Mouse (Mus musculus) adrenal gland, adult 2 months (tissue): Measurements from ENCODE around the gene Vmn2r88. TPM values are rescaled to one million over a fixed set of nuclear protein-coding genes. Genes with fewer than 3 reads are reported as not detected.
"Not testable (repeated sequence)": the region's sequence is repeated elsewhere in the genome, so short reads cannot be mapped to it uniquely, and the experiment has no call there.

Experiments used
- DNase-seq: peaks from one replicate; pipeline ENCODE4 v3.0.0; 2021
- long read RNA-seq: library from polyadenylated mRNA; stranded (forward); transcript quantifications from one replicate; pipeline ENCODE4 v2.0.0, GENCODE M21; 2021
- polyA plus RNA-seq: library from polyadenylated mRNA; depleted of rRNA; stranded (reverse); fragments of >200 nt; gene quantifications from 2 replicates; pipeline ENCODE4 v1.2.3, GENCODE M21; 2012; rRNA removed
- total RNA-seq, 2 experiments: library from RNA; stranded (reverse); gene quantifications; 2 replicates each; pipeline ENCODE4 v1.2.3; 2021

Vmn2r88 gene
- not detected for total RNA-seq
- not detected in 2 replicates for polyA plus RNA-seq
- long read RNA-seq: 0 reads

DNA sequence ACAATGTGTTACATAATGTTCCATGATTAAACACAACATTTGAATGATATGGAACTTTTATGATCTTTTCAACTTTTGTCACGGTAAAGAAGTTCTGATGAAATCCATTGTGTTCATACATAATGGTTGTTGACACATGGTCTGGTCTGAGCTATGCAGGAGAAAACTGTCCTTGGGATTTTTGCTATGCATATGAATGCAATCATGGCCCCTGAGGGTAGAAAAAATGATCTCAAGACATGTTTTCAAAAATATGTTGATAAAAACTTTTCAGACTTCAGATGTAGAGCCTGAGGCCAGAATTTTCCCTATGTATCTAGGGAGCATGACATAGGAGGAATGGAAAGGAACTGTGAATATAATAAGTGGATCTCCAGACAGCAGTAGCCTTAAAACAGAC is at the start of gene Vmn2r88:
Gene Vmn2r88 (plus strand): TSS at position 301 of the 400 bp plus-strand sequence.
- DNase-seq: no peak

DNA sequence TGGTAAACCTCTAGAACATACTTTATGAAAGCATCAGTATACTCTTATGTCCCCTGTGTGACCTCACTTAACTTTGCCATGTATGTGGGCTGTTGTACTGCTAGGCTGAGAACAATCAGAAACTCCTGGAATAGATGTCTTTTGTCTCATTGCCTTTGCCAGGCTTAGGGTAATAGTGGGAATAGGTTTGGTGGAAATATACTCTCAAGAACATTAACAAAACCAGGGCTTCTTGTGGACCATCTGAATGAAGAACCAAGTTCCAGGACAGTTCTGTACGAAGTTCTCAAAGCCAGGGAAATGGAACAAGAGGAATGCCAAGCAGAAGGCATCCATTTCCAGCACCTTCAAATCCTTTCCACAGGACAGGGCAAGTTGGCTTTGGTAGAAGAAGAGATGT is 49.2 kb upstream of the Vmn2r88 start, which contains the start of gene Gm7247:
Gene Gm7247 (plus strand): TSS at position 301 of the 400 bp plus-strand sequence.
- DNase-seq: no peak

DNA sequence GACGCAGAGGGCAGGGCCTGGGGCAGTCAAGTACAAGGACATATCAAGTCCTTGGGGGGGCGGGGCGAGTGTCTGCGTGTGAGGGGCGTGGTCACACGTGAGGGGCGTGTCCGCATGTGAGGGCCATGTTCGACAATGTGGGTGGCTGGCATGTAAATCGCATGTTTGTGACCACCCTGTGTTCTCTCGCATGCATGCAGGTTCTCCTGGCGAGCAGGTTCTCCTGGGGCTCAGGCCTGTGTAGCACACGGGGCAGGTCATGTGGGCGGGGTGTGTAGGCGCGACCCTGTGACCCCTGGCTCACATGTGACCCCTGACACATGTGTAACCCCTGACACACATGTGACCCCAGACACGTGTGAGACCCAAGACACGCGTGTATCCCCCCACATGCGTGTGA is 27.8 kb upstream of the Vmn2r88 start:
- DNase-seq: no peak

DNA sequence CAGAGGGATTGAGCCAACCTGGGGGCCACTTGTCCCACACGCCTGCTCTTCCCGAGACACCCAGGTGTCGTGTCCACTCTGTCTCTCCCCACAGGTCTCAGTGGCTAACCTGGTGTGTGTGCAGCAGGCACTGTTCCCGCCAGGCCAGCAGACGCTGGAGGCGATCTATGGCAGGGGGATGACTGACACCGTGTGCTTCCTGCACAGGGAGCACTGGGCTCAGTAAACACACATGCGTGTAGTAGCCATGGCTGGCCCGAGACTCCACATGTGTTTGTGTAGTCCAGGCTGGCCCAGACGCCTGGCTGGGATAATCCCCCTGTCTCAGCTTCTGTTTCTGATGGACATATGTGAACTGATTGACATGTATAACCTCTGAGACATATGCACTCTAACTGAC is 26.3 kb upstream of the Vmn2r88 start:
- no peak for DNase-seq

DNA sequence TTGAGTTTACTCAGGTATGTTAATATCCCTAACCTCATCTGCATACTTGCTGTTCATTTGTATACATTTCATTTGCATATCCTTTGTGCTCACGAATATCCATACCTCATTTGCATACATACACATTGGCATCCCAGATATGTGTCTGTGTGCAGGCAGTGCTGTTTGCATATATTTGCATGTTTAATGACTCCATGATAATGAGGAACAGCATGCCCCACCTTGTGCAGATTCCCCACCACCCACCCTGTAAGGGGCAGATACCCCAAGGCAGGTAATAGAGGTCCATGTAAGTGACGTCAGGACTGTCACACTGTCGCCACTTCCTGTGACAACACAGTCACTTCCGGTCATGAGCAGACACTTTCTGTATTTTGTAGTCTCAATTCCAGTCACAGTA is 24.9 kb upstream of the Vmn2r88 start:
- no peak for DNase-seq

DNA sequence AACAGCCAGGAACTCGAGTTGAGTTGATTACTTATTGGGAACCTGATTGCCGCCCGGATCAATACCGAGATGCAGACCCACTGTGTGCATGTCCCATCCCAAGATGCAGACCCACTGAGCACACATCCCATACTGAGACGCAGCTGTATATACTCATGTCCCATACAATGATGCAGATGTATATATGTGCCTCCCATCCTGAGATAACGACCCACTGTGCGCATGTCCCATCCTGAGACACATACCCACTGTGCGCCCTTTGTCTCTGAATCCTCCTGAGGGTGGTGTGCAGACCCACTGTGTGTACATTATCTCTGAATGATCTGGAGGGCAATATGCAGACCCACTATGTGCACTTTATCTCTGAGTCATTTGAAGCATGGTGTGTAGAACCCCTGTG is 22.9 kb upstream of the Vmn2r88 start:
- no peak for DNase-seq

DNA sequence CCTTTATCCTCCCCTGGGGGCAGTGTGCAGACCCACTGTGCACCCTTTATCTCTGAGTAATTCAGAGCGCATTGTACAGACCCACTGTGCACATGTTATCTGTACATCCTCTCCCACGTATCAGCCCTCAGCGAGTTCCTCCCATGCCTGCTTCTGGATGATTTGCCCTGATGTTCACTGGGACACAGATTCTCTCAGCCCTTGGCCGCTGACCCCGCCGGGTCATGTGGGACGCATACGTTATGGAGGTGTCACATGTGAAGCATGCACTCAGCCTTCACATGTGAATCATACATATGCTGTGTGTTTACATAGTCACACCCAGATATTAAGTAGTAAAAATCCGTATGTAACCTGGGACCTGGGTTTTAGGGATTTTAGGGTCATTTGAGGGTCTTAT is 22.4 kb upstream of the Vmn2r88 start:
- no peak for DNase-seq

DNA sequence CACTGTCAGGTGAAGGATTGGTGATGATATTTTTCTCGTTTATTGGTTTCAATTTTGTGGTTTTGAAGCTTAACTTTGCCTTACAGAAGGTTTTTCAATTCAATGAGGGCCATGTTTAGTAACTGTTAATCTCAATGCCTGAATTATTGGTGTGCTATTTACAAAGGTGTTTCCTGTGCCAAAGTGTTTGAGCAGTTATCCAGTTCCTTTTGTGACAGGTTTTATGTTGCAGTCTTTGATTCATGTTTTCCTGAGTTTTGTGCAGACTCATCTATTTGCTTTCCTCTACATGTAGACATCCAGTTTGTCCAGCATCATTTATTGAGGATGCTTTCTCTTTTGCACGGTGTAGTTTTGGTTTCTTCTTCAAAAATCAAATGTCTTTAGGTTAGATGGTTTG is 13.3 kb downstream of the Vmn2r88 start:
- no peak for DNase-seq

DNA sequence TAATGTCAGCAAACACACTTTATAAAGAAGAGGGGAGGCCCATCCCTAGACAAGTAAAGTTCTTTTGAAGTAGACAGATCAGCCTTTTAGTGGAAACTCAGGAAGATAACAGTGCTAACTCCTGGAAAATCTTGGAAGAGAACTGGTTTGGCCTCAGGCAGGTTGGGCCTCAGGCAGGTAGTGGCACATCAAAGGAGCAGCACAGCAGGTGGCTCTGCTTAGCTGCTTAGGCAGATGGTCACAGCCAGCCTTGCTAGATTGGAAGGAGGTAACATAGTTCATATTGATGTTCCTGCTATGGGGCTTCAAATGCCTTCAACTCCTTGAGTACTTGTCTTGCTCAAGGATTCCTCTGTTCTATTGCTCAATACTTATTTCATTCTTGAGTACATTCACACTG is 19.5 kb downstream of the Vmn2r88 start:
- DNase-seq: not testable (repeated sequence)

DNA sequence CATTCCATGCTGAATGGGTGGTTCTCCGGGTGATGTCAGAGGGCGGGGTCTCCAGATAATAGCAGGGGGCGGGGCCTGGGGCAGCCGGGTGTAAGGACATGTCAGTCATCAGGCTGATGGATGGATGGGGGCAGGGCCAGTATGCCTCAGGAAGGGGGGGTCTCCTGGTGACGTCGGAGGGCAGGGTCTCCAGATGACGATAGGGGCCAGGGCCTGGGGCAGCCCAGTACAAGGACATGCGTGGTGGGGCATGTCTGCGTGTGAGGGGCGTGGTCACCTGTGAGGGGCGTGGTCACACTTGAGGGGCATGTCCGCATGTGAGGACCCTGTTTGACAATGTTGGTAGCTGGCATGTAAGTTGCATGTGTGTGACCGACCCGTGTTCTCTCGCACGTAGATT is 23.9 kb downstream of the Vmn2r88 start:
- no peak for DNase-seq

DNA sequence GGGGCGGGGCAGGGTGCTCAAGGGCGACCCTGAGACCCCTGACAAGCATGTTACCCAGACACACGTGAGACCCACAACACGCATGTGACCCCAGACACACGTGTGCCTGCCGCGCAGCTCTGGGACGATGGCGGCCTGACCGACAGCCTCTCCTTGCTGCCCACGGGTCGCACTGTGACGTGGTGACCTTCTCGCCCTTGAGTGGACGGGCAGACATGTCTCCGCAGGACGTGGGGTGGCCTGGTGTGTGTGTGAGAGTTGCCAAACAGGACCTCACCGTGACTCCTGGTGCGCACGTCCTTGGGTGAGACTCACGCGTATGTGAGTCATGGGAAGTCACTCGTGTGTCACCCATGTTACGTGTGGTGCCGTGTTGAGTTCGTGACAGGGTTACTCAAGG is 24.4 kb downstream of the Vmn2r88 start:
- no peak for DNase-seq

DNA sequence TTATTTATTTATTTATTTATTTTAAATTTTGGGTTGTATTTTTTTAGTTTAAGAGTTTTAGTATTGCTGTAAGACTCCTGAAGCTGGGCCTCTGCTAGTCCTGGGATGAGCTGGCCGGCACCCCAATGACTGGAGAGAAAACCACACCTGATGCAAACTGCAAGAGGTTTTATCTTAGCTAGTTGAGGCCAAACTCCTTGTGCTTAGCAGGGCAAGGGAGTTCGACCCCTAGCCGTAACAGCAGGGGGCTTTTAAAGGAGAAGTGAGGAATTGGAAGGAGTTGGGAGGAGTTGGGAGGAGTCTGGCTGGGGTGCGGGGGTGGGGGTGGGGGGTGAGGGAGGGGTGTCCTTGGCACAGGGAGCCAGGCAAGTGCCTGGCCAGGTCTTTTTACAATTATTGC is 28.3 kb downstream of the Vmn2r88 start:
- DNase-seq: no peak

DNA sequence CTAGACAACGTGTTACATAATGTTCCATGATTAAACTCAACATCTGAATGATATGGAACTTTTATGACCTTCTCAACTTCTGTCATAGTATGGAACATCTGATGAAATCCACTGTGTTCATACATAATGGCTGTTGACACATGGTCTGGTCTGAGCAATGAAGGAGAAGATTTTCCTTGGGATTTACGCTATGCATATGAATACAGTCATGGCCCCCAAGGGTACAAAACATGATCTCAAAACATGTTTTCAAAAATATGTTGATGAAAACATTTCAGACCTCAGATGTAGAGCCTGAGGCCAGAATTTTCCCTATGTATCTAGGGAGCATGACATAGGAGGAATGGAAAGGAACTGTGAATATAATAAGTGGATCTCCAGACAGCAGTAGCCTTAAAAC is 40.9 kb downstream of the Vmn2r88 start, which contains the start of gene Vmn2r89:
Gene Vmn2r89 (plus strand): TSS at position 301 of the 400 bp plus-strand sequence.
- DNase-seq: not testable (repeated sequence)

Other genes starting within 250 kb of the Vmn2r88 start
- gene Rnase2b, start 248.6 kb upstream of the Vmn2r88 start, total RNA-seq: not detected
- gene Rnase2b, start 248.6 kb upstream of the Vmn2r88 start, polyA plus RNA-seq: not detected in 2 replicates
- not detected for gene Ang2, start 211.7 kb upstream of the Vmn2r88 start, total RNA-seq
- not detected in 2 replicates for gene Ang2, start 211.7 kb upstream of the Vmn2r88 start, polyA plus RNA-seq
- gene Ear14, start 207.4 kb upstream of the Vmn2r88 start, total RNA-seq: not detected
- not detected in 2 replicates for gene Ear14, start 207.4 kb upstream of the Vmn2r88 start, polyA plus RNA-seq
- 10 to 100 TPM in 1 of 2 experiments, 1 to 10 TPM in 1; 9.5 to 15.7 TPM for gene Rnase2a, start 154.7 kb upstream of the Vmn2r88 start, total RNA-seq
- gene Rnase2a, start 154.7 kb upstream of the Vmn2r88 start, polyA plus RNA-seq: not detected in 2 replicates
- gene Gm7247, start 49.1 kb upstream of the Vmn2r88 start, total RNA-seq: not detected
- not detected in 2 replicates for gene Gm7247, start 49.1 kb upstream of the Vmn2r88 start, polyA plus RNA-seq
- gene Vmn2r89, start 41.0 kb downstream of the Vmn2r88 start, total RNA-seq: not detected
- gene Vmn2r89, start 41.0 kb downstream of the Vmn2r88 start, polyA plus RNA-seq: not detected in 2 replicates
- gene Gm5622, start 142.0 kb downstream of the Vmn2r88 start, total RNA-seq: not detected
- not detected in 2 replicates for gene Gm5622, start 142.0 kb downstream of the Vmn2r88 start, polyA plus RNA-seq
- not detected for gene Gm17175, start 163.2 kb downstream of the Vmn2r88 start, total RNA-seq
- not detected in 2 replicates for gene Gm17175, start 163.2 kb downstream of the Vmn2r88 start, polyA plus RNA-seq
- not detected for gene Gm17174, start 181.3 kb downstream of the Vmn2r88 start, total RNA-seq
- not detected in 2 replicates for gene Gm17174, start 181.3 kb downstream of the Vmn2r88 start, polyA plus RNA-seq
- gene Gm17078, start 200.5 kb downstream of the Vmn2r88 start, total RNA-seq: not detected
- not detected in 2 replicates for gene Gm17078, start 200.5 kb downstream of the Vmn2r88 start, polyA plus RNA-seq
- gene Gm4181, start 224.8 kb downstream of the Vmn2r88 start, total RNA-seq: not detected
- gene Gm4181, start 224.8 kb downstream of the Vmn2r88 start, polyA plus RNA-seq: not detected in 2 replicates